Mouse (Mus musculus): ENCODE data around the gene Apobr.

- TF ChIP-seq GATA1 (IDR thresholded peaks at IDR 0.05; ENCODE audit: borderline replicate concordance, low read length) (no peak), FLI1 (IDR thresholded peaks at IDR 0.05; ENCODE audit: low read length) (no peak)
These were observed 981 bp upstream of the Apobr start for GRCm38 (mm10) chr7:126583761-126584160.
